Mouse (Mus musculus) brain, embryonic 14.5 days (tissue): ENCODE data around the gene Mtf1.

Experiments used
- CTCF ChIP-seq: fragments of 200-500 bp; IDR thresholded peaks from 2 replicates; pipeline ENCODE4 v1.5.1; 2012; ENCODE audit warnings: inconsistent platforms, mild to moderate bottlenecking, moderate library complexity, borderline replicate concordance; ENCODE audit not compliant: insufficient read depth, insufficient read length; ENCODE audit errors: extremely low read depth
- POLR2A ChIP-seq: fragments of 200-500 bp; IDR thresholded peaks from 2 replicates; pipeline ENCODE4 v1.6.1; 2012; ENCODE audit warnings: mild to moderate bottlenecking, inconsistent platforms, borderline replicate concordance; ENCODE audit not compliant: poor library complexity, insufficient read depth, insufficient read length, severe bottlenecking; ENCODE audit errors: extremely low read depth

DNA sequence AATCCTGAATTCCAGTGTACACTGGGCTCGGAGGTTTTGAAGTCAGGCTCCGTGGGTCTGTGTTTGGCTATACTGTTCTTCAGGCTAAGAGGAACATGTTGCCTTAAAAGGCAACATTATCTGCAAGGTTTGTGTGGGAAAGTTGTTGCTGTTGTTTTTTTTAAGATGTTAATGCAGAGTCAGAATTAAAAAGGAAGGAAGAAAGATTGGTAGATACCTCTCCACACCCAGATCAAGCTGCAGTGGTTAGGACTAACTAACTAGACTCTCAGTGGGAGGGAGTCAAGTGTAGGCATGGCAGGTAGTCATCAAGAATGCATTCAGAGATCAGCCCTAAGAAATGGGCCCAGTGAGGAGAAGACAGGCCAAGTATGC is 35.4 kb upstream of the Mtf1 start:
- no peak for TF ChIP-seq CTCF
- TF ChIP-seq POLR2A = no peak
